Mouse (Mus musculus): Measurements from ENCODE around the gene Mpv17l. TPM values are rescaled to one million over a fixed set of nuclear protein-coding genes. Genes with fewer than 3 reads are reported as not detected.
"Not testable (repeated sequence)": the region's sequence is repeated elsewhere in the genome, so short reads cannot be mapped to it uniquely, and the experiment has no call there.

Mpv17l gene
- polyA plus RNA-seq, 1 experiment from 2014 or later: 11.1 TPM

- H3K4me1 ChIP-seq (ENCODE audit: control insufficient read depth, insufficient read depth, low read length): no peaks in the 10 kb centered on the region
- H3K27ac ChIP-seq (ENCODE audit: low read length): no peak overlapping the region
- 88% methylated on average over 6 of the region's 6 CpGs for WGBS
- H3K9ac ChIP-seq (ENCODE audit: low read length): no peak overlapping the region
- H3K4me3 ChIP-seq (replicated peaks; ENCODE audit: low read length): no peak overlapping the region
- no peak for ATAC-seq (ENCODE audit: insufficient read depth, low FRiP score)
- H3K9me3 ChIP-seq (replicated peaks; ENCODE audit: control insufficient read depth, low read length): 0 out of 2 replicates have a peak, but pooled peaks cover 8% of the 10 kb centered on the region
- H3K27me3 ChIP-seq (ENCODE audit: control insufficient read depth, insufficient read depth, low read length): no peaks in the 10 kb centered on the region
- no peaks in the 10 kb centered on the region for H3K36me3 ChIP-seq (ENCODE audit: control insufficient read depth, insufficient read depth, low read length)
- no peak overlapping the region for H3K4me2 ChIP-seq (ENCODE audit: low read depth, low read length)
Observed at GRCm38 (mm10) chr16:13921063-13921462, 18.1 kb downstream of the Mpv17l start.

- H3K27me3 ChIP-seq (ENCODE audit: control insufficient read depth, insufficient read depth, low read length): no peaks in the 10 kb centered on the region
- H3K4me2 ChIP-seq (ENCODE audit: low read depth, low read length): no peak overlapping the region
- no peak overlapping the region for H3K9ac ChIP-seq (ENCODE audit: low read length)
- ATAC-seq (ENCODE audit: insufficient read depth, low FRiP score): no peak
- WGBS: 91% methylated on average over 7 of the region's 7 CpGs
- no peaks in the 10 kb centered on the region for H3K4me1 ChIP-seq (ENCODE audit: control insufficient read depth, insufficient read depth, low read length)
- no peak overlapping the region for H3K4me3 ChIP-seq (replicated peaks; ENCODE audit: low read length)
- no peaks in the 10 kb centered on the region for H3K36me3 ChIP-seq (ENCODE audit: control insufficient read depth, insufficient read depth, low read length)
- H3K27ac ChIP-seq (ENCODE audit: low read length): no peak overlapping the region
- 0 out of 2 replicates have a peak, but pooled peaks cover 8% of the 10 kb centered on the region for H3K9me3 ChIP-seq (replicated peaks; ENCODE audit: control insufficient read depth, low read length)
Observed at GRCm38 (mm10) chr16:13921781-13922180, 18.8 kb downstream of the Mpv17l start.

- 87% methylated on average over 3 of the region's 3 CpGs for WGBS
Observed at GRCm38 (mm10) chr16:13922499-13922898, 19.5 kb downstream of the Mpv17l start.

GRCm38 (mm10) chr16:13922966-13923365 lies 20.0 kb downstream of the Mpv17l start:
- not testable (repeated sequence) for H3K36me3 ChIP-seq (ENCODE audit: control insufficient read depth, insufficient read depth, low read length); H3K27me3 ChIP-seq (ENCODE audit: control insufficient read depth, insufficient read depth, low read length); H3K27ac ChIP-seq (ENCODE audit: low read length); H3K4me1 ChIP-seq (ENCODE audit: control insufficient read depth, insufficient read depth, low read length); H3K9me3 ChIP-seq (replicated peaks; ENCODE audit: control insufficient read depth, low read length); H3K4me3 ChIP-seq (replicated peaks; ENCODE audit: low read length); H3K9ac ChIP-seq (ENCODE audit: low read length); ATAC-seq (ENCODE audit: insufficient read depth, low FRiP score); H3K4me2 ChIP-seq (ENCODE audit: low read depth, low read length)
- 92% methylated on average over 5 of the region's 5 CpGs for WGBS

More at GRCm38 (mm10) chr16:13922499-13922898, 19.5 kb downstream of the Mpv17l start:
- not testable (repeated sequence) for H3K36me3 ChIP-seq (ENCODE audit: control insufficient read depth, insufficient read depth, low read length); ATAC-seq (ENCODE audit: insufficient read depth, low FRiP score); H3K27ac ChIP-seq (ENCODE audit: low read length); H3K4me1 ChIP-seq (ENCODE audit: control insufficient read depth, insufficient read depth, low read length); H3K27me3 ChIP-seq (ENCODE audit: control insufficient read depth, insufficient read depth, low read length); H3K9me3 ChIP-seq (replicated peaks; ENCODE audit: control insufficient read depth, low read length); H3K4me2 ChIP-seq (ENCODE audit: low read depth, low read length); H3K4me3 ChIP-seq (replicated peaks; ENCODE audit: low read length); H3K9ac ChIP-seq (ENCODE audit: low read length)

- Histone ChIP-seq H3K27ac (ENCODE audit: low read length) (no peak overlapping the region), H3K4me3 (replicated peaks; ENCODE audit: low read length) (no peak overlapping the region), H3K4me1 (ENCODE audit: control insufficient read depth, insufficient read depth, low read length) (no peaks in the 10 kb centered on the region), H3K36me3 (ENCODE audit: control insufficient read depth, insufficient read depth, low read length) (no peaks in the 10 kb centered on the region), H3K27me3 (ENCODE audit: control insufficient read depth, insufficient read depth, low read length) (no peaks in the 10 kb centered on the region), H3K9ac (ENCODE audit: low read length) (no peak overlapping the region), H3K4me2 (ENCODE audit: low read depth, low read length) (no peak overlapping the region), H3K9me3 (replicated peaks; ENCODE audit: control insufficient read depth, low read length) (no peaks in the 10 kb centered on the region)
- 87% methylated on average over 4 of the region's 4 CpGs for WGBS
- ATAC-seq (ENCODE audit: insufficient read depth, low FRiP score): no peak
Observed at GRCm38 (mm10) chr16:13927456-13928075, 24.6 kb downstream of the Mpv17l start.

GRCm38 (mm10) chr16:13940139-13940846 lies 37.3 kb downstream of the Mpv17l start:
- H3K4me1 ChIP-seq (ENCODE audit: control insufficient read depth, insufficient read depth, low read length): 0 out of 2 replicates have a peak, but pooled peaks cover 2% of the 10 kb centered on the region
- H3K4me2 ChIP-seq (ENCODE audit: low read depth, low read length): peak overlapping the region; percentile 77
- 5% methylated on average over 28 of the region's 28 CpGs for WGBS
- ATAC-seq (ENCODE audit: insufficient read depth, low FRiP score): peak; percentile 93
- no peaks in the 10 kb centered on the region for H3K36me3 ChIP-seq (ENCODE audit: control insufficient read depth, insufficient read depth, low read length)
- H3K27ac ChIP-seq (ENCODE audit: low read length): no peak overlapping the region
- peak overlapping the region; percentile 59 for H3K4me3 ChIP-seq (replicated peaks; ENCODE audit: low read length)
- no peaks in the 10 kb centered on the region for H3K9me3 ChIP-seq (replicated peaks; ENCODE audit: control insufficient read depth, low read length)
- peak overlapping the region; percentile 76 for H3K9ac ChIP-seq (ENCODE audit: low read length)
- no peaks in the 10 kb centered on the region for H3K27me3 ChIP-seq (ENCODE audit: control insufficient read depth, insufficient read depth, low read length)

GRCm38 (mm10) chr16:13940847-13941395 lies 38.0 kb downstream of the Mpv17l start:
- H3K4me2 ChIP-seq (ENCODE audit: low read depth, low read length): peak overlapping the region; percentile 77
- H3K4me1 ChIP-seq (ENCODE audit: control insufficient read depth, insufficient read depth, low read length): 0 out of 2 replicates have a peak, but pooled peaks cover 2% of the 10 kb centered on the region
- no peaks in the 10 kb centered on the region for H3K27me3 ChIP-seq (ENCODE audit: control insufficient read depth, insufficient read depth, low read length)
- 2% methylated on average over 34 of the region's 34 CpGs for WGBS
- no peak overlapping the region for H3K27ac ChIP-seq (ENCODE audit: low read length)
- peak overlapping the region; percentile 59 for H3K4me3 ChIP-seq (replicated peaks; ENCODE audit: low read length)
- peak; percentile 76 for ATAC-seq (ENCODE audit: insufficient read depth, low FRiP score)
- no peaks in the 10 kb centered on the region for H3K36me3 ChIP-seq (ENCODE audit: control insufficient read depth, insufficient read depth, low read length)
- no peaks in the 10 kb centered on the region for H3K9me3 ChIP-seq (replicated peaks; ENCODE audit: control insufficient read depth, low read length)
- H3K9ac ChIP-seq (ENCODE audit: low read length): peak overlapping the region; percentile 76

- Histone ChIP-seq H3K4me1 (ENCODE audit: control insufficient read depth, insufficient read depth, low read length) (0 out of 2 replicates have a peak, but pooled peaks cover 2% of the 10 kb centered on the region), H3K4me2 (ENCODE audit: low read depth, low read length) (no peak overlapping the region), H3K36me3 (ENCODE audit: control insufficient read depth, insufficient read depth, low read length) (no peaks in the 10 kb centered on the region), H3K4me3 (replicated peaks; ENCODE audit: low read length) (no peak overlapping the region), H3K9me3 (replicated peaks; ENCODE audit: control insufficient read depth, low read length) (no peaks in the 10 kb centered on the region), H3K27ac (ENCODE audit: low read length) (no peak overlapping the region), H3K27me3 (ENCODE audit: control insufficient read depth, insufficient read depth, low read length) (no peaks in the 10 kb centered on the region), H3K9ac (ENCODE audit: low read length) (no peak overlapping the region)
- no peak for ATAC-seq (ENCODE audit: insufficient read depth, low FRiP score)
- WGBS: 33% methylated on average over 4 of the region's 4 CpGs
Observed at GRCm38 (mm10) chr16:13944178-13944577, 41.2 kb downstream of the Mpv17l start.

- no peak for ATAC-seq (ENCODE audit: insufficient read depth, low FRiP score)
- Histone ChIP-seq H3K9me3 (replicated peaks; ENCODE audit: control insufficient read depth, low read length) (no peaks in the 10 kb centered on the region), H3K4me1 (ENCODE audit: control insufficient read depth, insufficient read depth, low read length) (0 out of 2 replicates have a peak, but pooled peaks cover 2% of the 10 kb centered on the region), H3K4me3 (replicated peaks; ENCODE audit: low read length) (no peak overlapping the region), H3K9ac (ENCODE audit: low read length) (no peak overlapping the region), H3K27me3 (ENCODE audit: control insufficient read depth, insufficient read depth, low read length) (no peaks in the 10 kb centered on the region), H3K36me3 (ENCODE audit: control insufficient read depth, insufficient read depth, low read length) (no peaks in the 10 kb centered on the region), H3K4me2 (ENCODE audit: low read depth, low read length) (no peak overlapping the region), H3K27ac (ENCODE audit: low read length) (no peak overlapping the region)
- 64% methylated on average over 5 of the region's 5 CpGs for WGBS
Observed at GRCm38 (mm10) chr16:13944752-13945151, 41.8 kb downstream of the Mpv17l start.

Measured in stomach, embryonic 16.5 days (tissue).